In the genomic region with DNA sequence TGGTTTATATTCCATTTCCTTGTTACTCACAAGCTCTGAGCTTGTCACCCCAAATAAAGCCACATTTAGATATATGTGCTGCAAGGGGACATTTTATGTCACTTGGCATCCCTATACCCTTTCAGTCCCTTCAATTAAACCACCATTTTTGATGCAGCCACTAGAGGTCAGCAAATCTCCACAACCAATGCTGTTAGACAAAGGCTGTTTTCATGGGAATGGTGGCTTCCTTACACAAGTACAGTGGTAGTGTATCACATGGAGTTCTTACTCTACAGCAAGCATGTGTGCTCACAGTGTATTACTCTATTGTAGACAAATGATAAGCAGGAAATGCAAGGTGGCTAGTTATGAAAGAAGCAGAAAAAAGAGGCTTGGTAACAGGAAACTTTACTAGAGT, we compare ENCODE assay signal across 9 mouse cellular contexts. TPM values are rescaled to one million over a fixed set of nuclear protein-coding genes. Genes with fewer than 3 reads are reported as not detected.
DNase-seq lines count a peak whose midpoint lies in the region; ATAC-seq and TF ChIP-seq lines count a peak whose summit lies in the region.
"Had no signal": no experiment of that assay in that cellular context is flagged by ENCODE, and none has a peak within 500 bp of the region (broad histone marks: within the 10 kb centered on the region; RNA-seq: fewer than 3 reads in every experiment).

No protein-coding gene starts in this region.

- H3K4me3 ChIP-seq in forebrain, embryonic 16.5 days (replicated peaks; ENCODE audit: low read length), result no peak overlapping the region
- no peak overlapping the region for H3K4me3 ChIP-seq in hindbrain, embryonic 11.5 days (ENCODE audit: low read depth, low read length)
- no peak overlapping the region for H3K4me3 ChIP-seq in lung, postnatal 0 days (ENCODE audit: low read depth, low read length)
- H3K4me3 ChIP-seq: megakaryocyte, embryonic 14.5 days had no signal

- ATAC-seq in forebrain, embryonic 16.5 days, result peak; percentile 97
- peak; percentile 75; the same call in 1 of the 2 replicates for ATAC-seq in hindbrain, embryonic 11.5 days (ENCODE audit: low FRiP score)
- ATAC-seq in lung, postnatal 0 days, result peak; percentile 75

- H3K27ac ChIP-seq in forebrain, embryonic 16.5 days (ENCODE audit: low read length), result no peak overlapping the region
- H3K27ac ChIP-seq in hindbrain, embryonic 11.5 days (ENCODE audit: low read depth, low read length), result no peak overlapping the region
- no peak overlapping the region for H3K27ac ChIP-seq in lung, postnatal 0 days (ENCODE audit: low read length)

- TF ChIP-seq CTCF in lung, postnatal 0 days (IDR thresholded peaks at IDR 0.05), result peak; percentile 99

- H3K36me3 ChIP-seq in forebrain, embryonic 16.5 days (ENCODE audit: control insufficient read depth, insufficient read depth), result no peaks in the 10 kb centered on the region
- H3K36me3 ChIP-seq in hindbrain, embryonic 11.5 days (ENCODE audit: control insufficient read depth, insufficient read depth, low read length), result no peaks in the 10 kb centered on the region
- H3K36me3 ChIP-seq in lung, postnatal 0 days (ENCODE audit: insufficient read depth, low read length), result no peaks in the 10 kb centered on the region

- no peak for TF ChIP-seq EP300 in lung, postnatal 0 days (IDR thresholded peaks at IDR 0.05)

- H3K4me2 ChIP-seq in forebrain, embryonic 16.5 days (ENCODE audit: low read length), result no peak overlapping the region
- no peak overlapping the region for H3K4me2 ChIP-seq in hindbrain, embryonic 11.5 days (replicated peaks; ENCODE audit: low read depth, low read length)
- no peak overlapping the region for H3K4me2 ChIP-seq in lung, postnatal 0 days (replicated peaks; ENCODE audit: low read depth, low read length)

- no peak overlapping the region for H3K9ac ChIP-seq in forebrain, embryonic 16.5 days (replicated peaks; ENCODE audit: low read depth, low read length)
- H3K9ac ChIP-seq in hindbrain, embryonic 11.5 days (ENCODE audit: low read depth, low read length), result no peak overlapping the region
- no peak overlapping the region for H3K9ac ChIP-seq in lung, postnatal 0 days (replicated peaks; ENCODE audit: low read depth)

- no peaks in the 10 kb centered on the region for H3K4me1 ChIP-seq in forebrain, embryonic 16.5 days (replicated peaks; ENCODE audit: control insufficient read depth, insufficient read depth, low read length)
- no peaks in the 10 kb centered on the region for H3K4me1 ChIP-seq in hindbrain, embryonic 11.5 days (replicated peaks; ENCODE audit: control insufficient read depth, insufficient read depth, low read length)
- H3K4me1 ChIP-seq in lung, postnatal 0 days (ENCODE audit: insufficient read depth, low read depth, low read length), result no peaks in the 10 kb centered on the region

- no peaks in the 10 kb centered on the region for H3K27me3 ChIP-seq in forebrain, embryonic 16.5 days (replicated peaks; ENCODE audit: control insufficient read depth, insufficient read depth, low read length)
- no peaks in the 10 kb centered on the region for H3K27me3 ChIP-seq in hindbrain, embryonic 11.5 days (ENCODE audit: control insufficient read depth, insufficient read depth, low read length)
- H3K27me3 ChIP-seq in lung, postnatal 0 days (replicated peaks; ENCODE audit: insufficient read depth, low read length), result no peaks in the 10 kb centered on the region
- H3K27me3 ChIP-seq: megakaryocyte, embryonic 14.5 days had no signal

- H3K9me3 ChIP-seq in forebrain, embryonic 16.5 days (ENCODE audit: control insufficient read depth, low read length), result no peaks in the 10 kb centered on the region
- H3K9me3 ChIP-seq in hindbrain, embryonic 11.5 days (ENCODE audit: control insufficient read depth, low read length), result no peaks in the 10 kb centered on the region
- no peaks in the 10 kb centered on the region for H3K9me3 ChIP-seq in lung, postnatal 0 days (ENCODE audit: low read length)
- H3K9me3 ChIP-seq: megakaryocyte, embryonic 14.5 days had no signal

- DNase-seq in MN1 (ENCODE audit: low spot score), result peak; percentile 78
- DNase-seq in cerebellum, adult 18-20 months, result peak; percentile 76
- peak; percentile 87 for DNase-seq in hindbrain, embryonic 11.5 days (ENCODE audit: low spot score)
- DNase-seq in layer of hippocampus, adult 8-10 months (ENCODE audit: low spot score in 2 of 2), result peak; percentile 37 to 69
- peak; percentile 93 for DNase-seq in lung, postnatal 0 days (ENCODE audit: low spot score)
- DNase-seq in retina, adult 2 months (ENCODE audit: low read depth, low spot score), result peak; percentile 57
- peak; percentile 20 for DNase-seq in urinary bladder, postnatal 10 days (ENCODE audit: low spot score)

RNA-seq across cellular contexts. Expression of gene AI481877, which starts 42.4 kb away (rescaled TPM):
- polyA plus RNA-seq in forebrain, embryonic 16.5 days (2015; fragmentation: Nextera tagmentation; extraction: Ambion mirVana), result not detected in 2 replicates
- not detected in 2 replicates for polyA plus RNA-seq in hindbrain, embryonic 11.5 days (2014; fragmentation: Nextera tagmentation; extraction: Ambion mirVana)
- not detected for total RNA-seq in layer of hippocampus, adult 8-10 months (2022)
- not detected in 2 replicates for polyA plus RNA-seq in lung, postnatal 0 days (2015; fragmentation: Nextera tagmentation; extraction: Ambion mirVana)

Comparison
In these comparisons a context has a peak if more than half of its experiments do, and no peak if none do; other contexts are left out.
1. DNase-seq: peak in every context shown above with its lines; median percentile 93 in lung, postnatal 0 days; 87 in hindbrain, embryonic 11.5 days; 78 in MN1; 76 in cerebellum, adult 18-20 months; 57 in retina, adult 2 months; 53 in layer of hippocampus, adult 8-10 months; 20 in urinary bladder, postnatal 10 days.